Comparison of ENCODE assay signal across 12 mouse cellular contexts in genomic region chr12:84215758-84216440, GRCm38 (mm10). TPM values are rescaled to one million over a fixed set of nuclear protein-coding genes. Genes with fewer than 3 reads are reported as not detected.
DNase-seq lines count a peak whose midpoint lies in the region; ATAC-seq and TF ChIP-seq lines count a peak whose summit lies in the region.
"Had no signal": no experiment of that assay in that cellular context is flagged by ENCODE, and none has a peak within 500 bp of the region (broad histone marks: within the 10 kb centered on the region; RNA-seq: fewer than 3 reads in every experiment).

No protein-coding gene starts in this region.

- no peaks in the 10 kb centered on the region for H3K27me3 ChIP-seq in limb, embryonic 11.5 days (ENCODE audit: control insufficient read depth, insufficient read depth, low read length)
- no peaks in the 10 kb centered on the region for H3K27me3 ChIP-seq in stomach, embryonic 16.5 days (ENCODE audit: control insufficient read depth, insufficient read depth, low read length)

- TF ChIP-seq CTCF in lung, adult 2 months (IDR thresholded peaks at IDR 0.05; ENCODE audit: insufficient read depth, low read length): no peak

- no peak overlapping the region for H3K4me2 ChIP-seq in limb, embryonic 11.5 days (ENCODE audit: low read depth, severe bottlenecking)
- peak overlapping the region; percentile 3; the same call in 1 of the 2 replicates for H3K4me2 ChIP-seq in stomach, embryonic 16.5 days (ENCODE audit: low read depth, low read length)

- H3K36me3 ChIP-seq in limb, embryonic 11.5 days (ENCODE audit: control insufficient read depth, insufficient read depth, low read length): no peaks in the 10 kb centered on the region
- no peaks in the 10 kb centered on the region for H3K36me3 ChIP-seq in stomach, embryonic 16.5 days (ENCODE audit: control insufficient read depth, insufficient read depth, low read length)
- H3K36me3 ChIP-seq: midbrain, embryonic 13.5 days had no signal

- H3K9me3 ChIP-seq in limb, embryonic 11.5 days (ENCODE audit: control insufficient read depth, low read length): no peaks in the 10 kb centered on the region
- no peaks in the 10 kb centered on the region for H3K9me3 ChIP-seq in stomach, embryonic 16.5 days (replicated peaks; ENCODE audit: control insufficient read depth, low read length)
- H3K9me3 ChIP-seq: midbrain, embryonic 13.5 days had no signal

- WGBS in lung, adult 2 months: 55% methylated on average over 11 of the region's 11 CpGs
- 41% methylated on average over 10 of the region's 11 CpGs for WGBS in limb, embryonic 11.5 days
- WGBS in stomach, embryonic 16.5 days: 64% methylated on average over 10 of the region's 11 CpGs

- no peak for ATAC-seq in limb, embryonic 11.5 days (ENCODE audit: insufficient number of reproducible peaks, low FRiP score, low TSS enrichment, low read depth)
- no peak for ATAC-seq in stomach, embryonic 16.5 days (ENCODE audit: insufficient read depth, low FRiP score)
- ATAC-seq: midbrain, embryonic 13.5 days had no signal

- no peak overlapping the region for H3K9ac ChIP-seq in limb, embryonic 11.5 days (ENCODE audit: low read length)
- peak overlapping the region; percentile 25; the same call in 1 of the 2 replicates for H3K9ac ChIP-seq in stomach, embryonic 16.5 days (ENCODE audit: low read length)
- H3K9ac ChIP-seq: midbrain, embryonic 13.5 days had no signal

- peaks cover 31% of the 10 kb centered on the region for H3K4me1 ChIP-seq in lung, adult 2 months (ENCODE audit: control insufficient read depth, insufficient read depth, low read length)
- H3K4me1 ChIP-seq in limb, embryonic 11.5 days (ENCODE audit: control insufficient read depth, insufficient read depth, low read length): peaks cover 26% of the 10 kb centered on the region
- H3K4me1 ChIP-seq in stomach, embryonic 16.5 days (ENCODE audit: control insufficient read depth, insufficient read depth, low read length): peaks cover 45% of the 10 kb centered on the region

- no peak overlapping the region for H3K4me3 ChIP-seq in lung, adult 2 months (replicated peaks; ENCODE audit: extremely low read depth, low read depth, low read length)
- no peak overlapping the region for H3K4me3 ChIP-seq in limb, embryonic 11.5 days (ENCODE audit: low read depth, low read length)
- no peak overlapping the region for H3K4me3 ChIP-seq in stomach, embryonic 16.5 days (replicated peaks; ENCODE audit: low read length)
- H3K4me3 ChIP-seq: left cerebral cortex, adult 2 months; midbrain, embryonic 13.5 days had no signal

- DNase-seq in heart, adult 11 months: peak; percentile 94
- no peak for DNase-seq in heart, adult 8-10 months (ENCODE audit: low spot score)
- peak; percentile 28 for DNase-seq in lung, postnatal 36 days
- DNase-seq in lung, adult 2 months: no peak
- DNase-seq in limb, embryonic 11.5 days (ENCODE audit: low spot score): no peak
- no peak for DNase-seq in gastrocnemius, adult 18-20 months (ENCODE audit: low spot score)
- DNase-seq in layer of hippocampus, adult 18-20 months (ENCODE audit: low spot score in 2 of 2): no peak
- DNase-seq: adrenal gland, adult 8-10 months; cerebellum, adult 8-10 months had no signal

- peak overlapping the region; percentile 52; the same call in 1 of the 2 replicates for H3K27ac ChIP-seq in limb, embryonic 11.5 days (replicated peaks; ENCODE audit: low read depth, low read length)
- H3K27ac ChIP-seq in stomach, embryonic 16.5 days (ENCODE audit: low read length): peak overlapping the region; percentile 72
- H3K27ac ChIP-seq: left cerebral cortex, adult 2 months; midbrain, embryonic 13.5 days had no signal

- TF ChIP-seq POLR2A in lung, adult 2 months (IDR thresholded peaks at IDR 0.05; ENCODE audit: borderline replicate concordance, extremely low read depth, low read depth, low read length): no peak

RNA-seq across cellular contexts. Expression of gene Elmsan1, which starts 2.8 kb away (rescaled TPM):
- 10 to 100 TPM; 13.1 to 17.5 (median 14.5) TPM for total RNA-seq in heart, adult 8-10 months (2022)
- polyA plus RNA-seq in lung, adult 2 months (2012; rRNA removed): 26.5 and 29.5 TPM in 2 replicates
- polyA plus RNA-seq in limb, embryonic 11.5 days (2014; fragmentation: Nextera tagmentation; extraction: Ambion mirVana): 6.1 and 6.6 TPM in 2 replicates
- 8.7 and 9.4 TPM in 2 replicates for polyA plus RNA-seq in stomach, embryonic 16.5 days (2015; fragmentation: Nextera tagmentation; extraction: Ambion mirVana)
- total RNA-seq in gastrocnemius, adult 18-20 months (2021): 10 to 100 TPM in 1 of 2 experiments, 1 to 10 TPM in 1; 6.9 to 10.9 TPM
- total RNA-seq in layer of hippocampus, adult 18-20 months (2021): 10 to 100 TPM; 26.9 to 31.3 TPM

Comparison
In these comparisons a context has a peak if more than half of its experiments do, and no peak if none do; other contexts are left out.
1. DNase-seq: peak in heart, adult 11 months (single experiment) and lung, postnatal 36 days (single experiment); none in heart, adult 8-10 months (single experiment), lung, adult 2 months (single experiment), limb, embryonic 11.5 days (single experiment), gastrocnemius, adult 18-20 months (single experiment) and layer of hippocampus, adult 18-20 months (0 of 2).